Mouse (Mus musculus) bone marrow macrophage, adult 2 months (primary cell): Measurements from ENCODE around the gene Hdgfl3. TPM values are rescaled to one million over a fixed set of nuclear protein-coding genes. Genes with fewer than 3 reads are reported as not detected.

ENCODE experiments used
- H3K27ac ChIP-seq: 2 replicates; pipeline ENCODE4 v1.5.1; 2012; ENCODE audit warnings: low read depth, low read length; ENCODE audit not compliant: insufficient read depth
- H3K4me1 ChIP-seq: 2 replicates; pipeline ENCODE4 v1.6.1; 2012; ENCODE audit warnings: low read length; ENCODE audit not compliant: control insufficient read depth, insufficient read depth
- H3K4me3 ChIP-seq: 2 replicates; pipeline ENCODE4 v1.5.1; 2012; ENCODE audit warnings: mild to moderate bottlenecking, low read length, moderate library complexity; ENCODE audit not compliant: insufficient read depth
- CTCF ChIP-seq: IDR thresholded peaks from 2 replicates; pipeline ENCODE4 v1.5.1; 2012; ENCODE audit warnings: low read depth, mild to moderate bottlenecking, low read length, moderate library complexity
- POLR2A ChIP-seq: IDR thresholded peaks from 2 replicates; pipeline ENCODE4 v1.6.1; 2012; ENCODE audit warnings: mild to moderate bottlenecking, low read depth, low read length, borderline replicate concordance
- polyA plus RNA-seq: library from polyadenylated mRNA; stranded (reverse); fragments of >200 nt; gene quantifications from 2 replicates; pipeline ENCODE4 v1.2.4, GENCODE M21; 2012; ENCODE audit not compliant: missing spikeins, insufficient read depth, insufficient read length

Hdgfl3 gene
- polyA plus RNA-seq, 1 experiment, result 0.24 TPM

GRCm38 (mm10) chr7:81872493-81873013, 61.7 kb downstream of the Hdgfl3 start:
- H3K4me3 ChIP-seq, result no peak overlapping the region
- H3K27ac ChIP-seq, result no peak overlapping the region
- peaks cover 3% of the 10 kb centered on the region; the same call in 1 of the 2 replicates for H3K4me1 ChIP-seq
- TF ChIP-seq CTCF, result no peak
- no peak for TF ChIP-seq POLR2A

GRCm38 (mm10) chr7:81868158-81868557, 66.1 kb downstream of the Hdgfl3 start:
- H3K4me1 ChIP-seq, result peaks cover 13% of the 10 kb centered on the region
- no peak overlapping the region for H3K27ac ChIP-seq
- TF ChIP-seq CTCF (peak; percentile 56; the same call in 1 of the 2 replicates), POLR2A (no peak)
- no peak overlapping the region for H3K4me3 ChIP-seq

- Histone ChIP-seq H3K4me1 (peaks cover 20% of the 10 kb centered on the region), H3K4me3 (no peak overlapping the region), H3K27ac (no peak overlapping the region)
- TF ChIP-seq POLR2A (no peak), CTCF (no peak)
Observed at GRCm38 (mm10) chr7:81867231-81867930, 66.9 kb downstream of the Hdgfl3 start.

GRCm38 (mm10) chr7:81865937-81866336, 68.3 kb downstream of the Hdgfl3 start:
- TF ChIP-seq CTCF, result no peak
- no peak for TF ChIP-seq POLR2A
- Histone ChIP-seq H3K4me3 (no peak overlapping the region), H3K27ac (no peak overlapping the region), H3K4me1 (peaks cover 33% of the 10 kb centered on the region)

GRCm38 (mm10) chr7:81864552-81864951, 69.7 kb downstream of the Hdgfl3 start:
- Histone ChIP-seq H3K4me3 (no peak overlapping the region), H3K4me1 (peaks cover 33% of the 10 kb centered on the region), H3K27ac (no peak overlapping the region)
- TF ChIP-seq CTCF, result no peak
- TF ChIP-seq POLR2A, result no peak

GRCm38 (mm10) chr7:81862587-81863583, 71.4 kb downstream of the Hdgfl3 start:
- peak overlapping the region; percentile 79 for H3K27ac ChIP-seq
- TF ChIP-seq CTCF (no peak; the same call in 1 of the 2 replicates), POLR2A (no peak)
- H3K4me3 ChIP-seq, result peak overlapping the region; percentile 47
- peaks cover 33% of the 10 kb centered on the region for H3K4me1 ChIP-seq

GRCm38 (mm10) chr7:81861921-81862320, 72.4 kb downstream of the Hdgfl3 start:
- no peak for TF ChIP-seq POLR2A
- TF ChIP-seq CTCF, result no peak
- no peak overlapping the region for H3K4me3 ChIP-seq
- no peak overlapping the region; the same call in 1 of the 2 replicates for H3K27ac ChIP-seq
- peaks cover 33% of the 10 kb centered on the region for H3K4me1 ChIP-seq

GRCm38 (mm10) chr7:81861461-81861860, 72.8 kb downstream of the Hdgfl3 start:
- TF ChIP-seq POLR2A (no peak), CTCF (no peak)
- peaks cover 34% of the 10 kb centered on the region for H3K4me1 ChIP-seq
- H3K27ac ChIP-seq, result peak overlapping the region; percentile 86
- H3K4me3 ChIP-seq, result peak overlapping the region; percentile 53

- peak overlapping the region; percentile 53 for H3K4me3 ChIP-seq
- H3K4me1 ChIP-seq, result peaks cover 37% of the 10 kb centered on the region
- peak overlapping the region; percentile 86 for H3K27ac ChIP-seq
- TF ChIP-seq CTCF, result no peak
Observed at GRCm38 (mm10) chr7:81860996-81861395, 73.3 kb downstream of the Hdgfl3 start.
